Mouse (Mus musculus) kidney, embryonic 16.5 days (tissue): Measurements from ENCODE around the gene Syce1l. TPM values are rescaled to one million over a fixed set of nuclear protein-coding genes. Genes with fewer than 3 reads are reported as not detected.

Source experiments
- ATAC-seq: fragments of 200-750 bp; cut with Nextera tagmentation; 2 replicates; pipeline ENCODE4 v1.8.0; 2017; ENCODE audit warnings: moderate TSS enrichment; ENCODE audit not compliant: low FRiP score, low TSS enrichment
- H3K27ac ChIP-seq: fragments of 300-500 bp; sonication (generic); 2 replicates; pipeline ENCODE4 v1.5.1; 2014; ENCODE audit warnings: low read length
- H3K27me3 ChIP-seq: fragments of 300-500 bp; sonication (generic); 2 replicates; pipeline ENCODE4 v1.6.1; 2014; ENCODE audit warnings: low read length, control low read depth, mixed read lengths; ENCODE audit not compliant: insufficient read depth
- H3K36me3 ChIP-seq: fragments of 300-500 bp; sonication (generic); 2 replicates; pipeline ENCODE4 v1.6.1; 2014; ENCODE audit warnings: low read length, control low read depth, mixed read lengths; ENCODE audit not compliant: insufficient read depth
- H3K4me1 ChIP-seq: fragments of 300-500 bp; sonication (generic); 2 replicates; pipeline ENCODE4 v1.6.1; 2014; ENCODE audit warnings: low read length, control low read depth, mixed read lengths; ENCODE audit not compliant: insufficient read depth
- H3K4me2 ChIP-seq: fragments of 300-500 bp; sonication (generic); replicated peaks from 2 replicates; pipeline ENCODE4 v1.6.1; 2014; ENCODE audit warnings: low read depth, low read length
- H3K4me3 ChIP-seq: fragments of 300-500 bp; sonication (generic); 2 replicates; pipeline ENCODE4 v1.5.1; 2014; ENCODE audit warnings: mild to moderate bottlenecking, low read length
- H3K9ac ChIP-seq: fragments of 300-500 bp; sonication (generic); replicated peaks from 2 replicates; pipeline ENCODE4 v1.6.1; 2014; ENCODE audit warnings: low read length
- H3K9me3 ChIP-seq: fragments of 300-500 bp; sonication (generic); 2 replicates; pipeline ENCODE4 v1.6.1; 2016; ENCODE audit warnings: low read length, control low read depth
- WGBS: fragments of 180-500 bp; shearing (Covaris S2); extraction: QIAGEN DNeasy Blood & Tissue Kit; methylation state at CpG from one replicate; pipeline ENCODE4 v1.1.7; 2014; 5-methylcytosine and 5-hydroxymethylcytosine counted together
- polyA plus RNA-seq: library from polyadenylated mRNA; unstranded; fragments of >200 nt; fragmentation: Nextera tagmentation; extraction: Ambion mirVana; gene quantifications from 2 replicates; pipeline ENCODE4 v1.2.1, GENCODE M21; 2015

Gene Syce1l
- polyA plus RNA-seq, 1 experiment from 2014 or later = not detected

- no peaks in the 10 kb centered on the region for H3K36me3 ChIP-seq
- no peaks in the 10 kb centered on the region for H3K27me3 ChIP-seq
- H3K9me3 ChIP-seq = no peaks in the 10 kb centered on the region
- no peak overlapping the region for H3K27ac ChIP-seq
- peaks cover 7% of the 10 kb centered on the region; the same call in 1 of the 2 replicates for H3K4me1 ChIP-seq
- no peak overlapping the region for H3K4me2 ChIP-seq
- H3K4me3 ChIP-seq = no peak overlapping the region
- H3K9ac ChIP-seq = no peak overlapping the region
- WGBS = 88% methylated on average over 10 of the region's 10 CpGs
- no peak for ATAC-seq
Observed at GRCm38 (mm10) chr8:113669924-113670323, 26.9 kb downstream of the Syce1l start.

- Histone ChIP-seq H3K4me3 (no peak overlapping the region), H3K36me3 (no peaks in the 10 kb centered on the region), H3K4me2 (no peak overlapping the region), H3K27me3 (no peaks in the 10 kb centered on the region), H3K9me3 (no peaks in the 10 kb centered on the region), H3K27ac (no peak overlapping the region), H3K4me1 (no peaks in the 10 kb centered on the region), H3K9ac (no peak overlapping the region)
- WGBS = 67% methylated on average over 11 of the region's 11 CpGs
- ATAC-seq = no peak
Observed at GRCm38 (mm10) chr8:113672599-113673255, 29.7 kb downstream of the Syce1l start.

- Histone ChIP-seq H3K4me2 (no peak overlapping the region), H3K4me3 (no peak overlapping the region), H3K27me3 (no peaks in the 10 kb centered on the region), H3K27ac (no peak overlapping the region), H3K4me1 (no peaks in the 10 kb centered on the region), H3K9me3 (no peaks in the 10 kb centered on the region), H3K9ac (no peak overlapping the region), H3K36me3 (no peaks in the 10 kb centered on the region)
- ATAC-seq = no peak
- WGBS = 70% methylated on average over 3 of the region's 3 CpGs
Observed at GRCm38 (mm10) chr8:113673300-113673699, 30.3 kb downstream of the Syce1l start.

GRCm38 (mm10) chr8:113674611-113675010, 31.6 kb downstream of the Syce1l start:
- WGBS = 71% methylated on average over 3 of the region's 3 CpGs
- ATAC-seq = no peak

GRCm38 (mm10) chr8:113675281-113675680, 32.3 kb downstream of the Syce1l start:
- no peak for ATAC-seq
- WGBS = 68% methylated on average over 2 of the region's 2 CpGs

More at GRCm38 (mm10) chr8:113674611-113675010, 31.6 kb downstream of the Syce1l start:
- Histone ChIP-seq H3K9ac (no peak overlapping the region), H3K27ac (no peak overlapping the region), H3K36me3 (no peaks in the 10 kb centered on the region), H3K27me3 (no peaks in the 10 kb centered on the region), H3K4me3 (no peak overlapping the region), H3K4me2 (no peak overlapping the region), H3K9me3 (no peaks in the 10 kb centered on the region), H3K4me1 (no peaks in the 10 kb centered on the region)

GRCm38 (mm10) chr8:113676811-113677210, 33.8 kb downstream of the Syce1l start:
- H3K4me3 ChIP-seq = no peak overlapping the region
- no peak overlapping the region for H3K27ac ChIP-seq
- H3K4me1 ChIP-seq = no peaks in the 10 kb centered on the region
- no peak overlapping the region for H3K9ac ChIP-seq
- H3K4me2 ChIP-seq = no peak overlapping the region
- H3K27me3 ChIP-seq = no peaks in the 10 kb centered on the region
- H3K9me3 ChIP-seq = no peaks in the 10 kb centered on the region
- WGBS = 89% methylated on average over 1 of the region's 1 CpGs
- H3K36me3 ChIP-seq = no peaks in the 10 kb centered on the region
- no peak for ATAC-seq

More at GRCm38 (mm10) chr8:113675281-113675680, 32.3 kb downstream of the Syce1l start:
- no peaks in the 10 kb centered on the region for H3K36me3 ChIP-seq
- no peak overlapping the region for H3K4me3 ChIP-seq
- no peaks in the 10 kb centered on the region for H3K27me3 ChIP-seq
- H3K9ac ChIP-seq = no peak overlapping the region
- H3K4me1 ChIP-seq = no peaks in the 10 kb centered on the region
- H3K27ac ChIP-seq = no peak overlapping the region
- no peaks in the 10 kb centered on the region for H3K9me3 ChIP-seq
- H3K4me2 ChIP-seq = no peak overlapping the region

- Histone ChIP-seq H3K36me3 (no peaks in the 10 kb centered on the region), H3K4me1 (no peaks in the 10 kb centered on the region), H3K9me3 (no peaks in the 10 kb centered on the region), H3K4me2 (no peak overlapping the region), H3K27ac (no peak overlapping the region), H3K9ac (no peak overlapping the region), H3K4me3 (no peak overlapping the region), H3K27me3 (no peaks in the 10 kb centered on the region)
- ATAC-seq = no peak
- WGBS = 65% methylated on average over 3 of the region's 3 CpGs
Observed at GRCm38 (mm10) chr8:113679361-113679760, 36.3 kb downstream of the Syce1l start.

GRCm38 (mm10) chr8:113687889-113688542, 45.0 kb downstream of the Syce1l start:
- no peak overlapping the region for H3K9ac ChIP-seq
- H3K9me3 ChIP-seq = no peaks in the 10 kb centered on the region
- peaks cover 10% of the 10 kb centered on the region; the same call in 1 of the 2 replicates for H3K4me1 ChIP-seq
- H3K4me2 ChIP-seq = peak overlapping the region; percentile 30; the same call in 1 of the 2 replicates
- ATAC-seq = peak; percentile 23; the same call in 1 of the 2 replicates
- H3K27me3 ChIP-seq = no peaks in the 10 kb centered on the region
- H3K36me3 ChIP-seq = no peaks in the 10 kb centered on the region
- WGBS = 42% methylated on average over 17 of the region's 17 CpGs
- H3K4me3 ChIP-seq = no peak overlapping the region
- H3K27ac ChIP-seq = no peak overlapping the region

GRCm38 (mm10) chr8:113688543-113688915, 45.5 kb downstream of the Syce1l start:
- H3K4me2 ChIP-seq = no peak overlapping the region
- H3K9me3 ChIP-seq = no peaks in the 10 kb centered on the region
- peaks cover 10% of the 10 kb centered on the region; the same call in 1 of the 2 replicates for H3K4me1 ChIP-seq
- H3K27me3 ChIP-seq = no peaks in the 10 kb centered on the region
- H3K9ac ChIP-seq = no peak overlapping the region
- 82% methylated on average over 8 of the region's 8 CpGs for WGBS
- no peaks in the 10 kb centered on the region for H3K36me3 ChIP-seq
- H3K27ac ChIP-seq = no peak overlapping the region
- ATAC-seq = no peak
- H3K4me3 ChIP-seq = no peak overlapping the region
